In genomic region chr2:9616292-9616691, GRCm38 (mm10) we compare ENCODE assay signal across 18 mouse cellular contexts.
"Had no signal": no experiment of that assay in that cellular context is flagged by ENCODE, and none has a peak within 500 bp of the region (broad histone marks: within the 10 kb centered on the region; RNA-seq: fewer than 3 reads in every experiment).

No protein-coding gene starts in this region.

- H3K4me3 ChIP-seq: midbrain, embryonic 10.5 days; midbrain, embryonic 12.5 days; myocyte; neural tube, embryonic 13.5 days; neural tube, embryonic 15.5 days had no signal

- H3K4me1 ChIP-seq: midbrain, embryonic 10.5 days; midbrain, embryonic 12.5 days had no signal

- H3K27me3 ChIP-seq: midbrain, embryonic 12.5 days; neural tube, embryonic 13.5 days; neural tube, embryonic 15.5 days had no signal

- DNase-seq: lung, adult 18-20 months; lung, embryonic 14.5 days; lung, postnatal 10 days; lung, postnatal 4 days; midbrain, embryonic 14.5 days; retina, postnatal 1 day; right cerebral cortex, postnatal 25 days; right cerebral cortex, postnatal 4 days; spleen, adult 18-20 months; thymus, adult 18-20 months; thymus, postnatal 14 days; thymus, postnatal 36 days had no signal

- H3K9ac ChIP-seq: lung, embryonic 14.5 days; midbrain, embryonic 12.5 days; neural tube, embryonic 13.5 days; neural tube, embryonic 15.5 days had no signal

- H3K27ac ChIP-seq: midbrain, embryonic 10.5 days; midbrain, embryonic 12.5 days; neural tube, embryonic 13.5 days; neural tube, embryonic 15.5 days had no signal

- H3K36me3 ChIP-seq: midbrain, embryonic 10.5 days; midbrain, embryonic 12.5 days; neural tube, embryonic 13.5 days; neural tube, embryonic 15.5 days had no signal

- H3K9me3 ChIP-seq: midbrain, embryonic 10.5 days; midbrain, embryonic 12.5 days; neural tube, embryonic 13.5 days; neural tube, embryonic 15.5 days had no signal

- ATAC-seq: midbrain, embryonic 16.5 days had no signal

- H3K4me2 ChIP-seq: lung, embryonic 14.5 days; midbrain, embryonic 12.5 days; neural tube, embryonic 13.5 days; neural tube, embryonic 15.5 days had no signal
